Mouse (Mus musculus) MEL-GATA-1-ER (cell line): ENCODE results near the gene Cmtm3.
"Not testable (repeated sequence)": the region's sequence is repeated elsewhere in the genome, so short reads cannot be mapped to it uniquely, and the experiment has no call there.

ENCODE experiments used
- DNase-seq: peaks from one replicate; pipeline ENCODE4 v3.0.0-alpha.2; 2012; ENCODE audit warnings: low read depth; ENCODE audit errors: extremely low read depth

The Cmtm3 gene

DNA sequence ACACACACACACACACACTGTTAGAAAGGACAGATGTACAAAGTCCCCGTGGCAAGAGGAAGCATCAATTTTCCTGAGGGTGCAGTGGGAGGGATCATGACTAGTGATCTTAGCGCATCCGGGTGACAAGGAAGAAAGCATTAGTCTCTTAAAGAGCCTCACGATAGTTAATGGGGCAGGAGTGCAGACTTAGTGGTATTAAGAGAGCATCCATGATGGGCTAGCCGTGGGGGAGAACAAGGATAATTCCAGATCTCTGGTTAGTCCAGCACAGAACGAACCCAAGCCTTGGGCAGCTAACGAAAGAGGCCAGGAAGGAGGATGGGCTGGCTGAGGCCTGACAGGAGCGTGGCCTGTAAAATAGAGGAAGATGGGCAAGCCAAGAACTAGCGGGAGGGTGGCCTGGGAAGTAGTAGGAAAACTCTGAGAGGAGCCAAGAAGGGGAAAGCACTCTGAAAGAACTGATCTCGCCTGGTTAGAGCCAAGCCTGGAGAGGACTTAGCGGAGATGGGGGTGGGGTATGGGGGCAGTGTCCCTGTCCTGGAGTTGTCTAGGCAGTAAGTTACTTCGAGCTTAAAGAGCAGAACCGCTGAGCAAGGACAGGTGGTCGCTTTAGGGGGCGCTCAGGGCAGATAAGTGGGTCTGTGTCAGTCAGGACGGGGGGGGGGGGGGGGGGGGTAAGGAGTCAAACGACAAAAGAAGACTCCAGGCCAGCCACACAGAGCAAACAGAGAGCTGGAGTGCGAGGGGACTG is at the start of gene Cmtm3:
Cmtm3 (plus strand) TSS at position 182 of the 754 bp plus-strand sequence.
- DNase-seq = no peak

DNA sequence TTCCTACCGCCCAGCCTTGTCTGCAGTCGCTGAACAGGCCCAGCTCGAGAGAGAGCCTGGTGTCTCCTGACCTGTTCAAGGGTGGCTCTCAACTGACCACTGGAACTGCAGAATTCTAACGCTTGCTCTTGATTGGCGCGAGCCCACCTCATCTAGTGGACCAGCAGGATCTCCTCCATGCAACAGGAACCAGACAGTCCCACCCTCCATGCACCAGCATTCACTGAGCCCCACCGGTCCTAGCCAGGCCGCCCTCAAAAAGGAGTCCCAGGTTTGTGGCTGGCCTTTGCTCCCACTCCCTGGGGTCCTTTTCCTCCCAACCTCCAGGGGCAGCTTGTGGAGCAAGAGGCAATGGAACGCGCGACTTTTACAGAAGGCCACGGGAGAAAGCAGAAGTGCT is 46.1 kb upstream of the Cmtm3 start, which contains the start of gene Cmtm2a:
Cmtm2a (minus strand) TSS at position 101 of the 400 bp plus-strand sequence.
- DNase-seq = not testable (repeated sequence)

DNA sequence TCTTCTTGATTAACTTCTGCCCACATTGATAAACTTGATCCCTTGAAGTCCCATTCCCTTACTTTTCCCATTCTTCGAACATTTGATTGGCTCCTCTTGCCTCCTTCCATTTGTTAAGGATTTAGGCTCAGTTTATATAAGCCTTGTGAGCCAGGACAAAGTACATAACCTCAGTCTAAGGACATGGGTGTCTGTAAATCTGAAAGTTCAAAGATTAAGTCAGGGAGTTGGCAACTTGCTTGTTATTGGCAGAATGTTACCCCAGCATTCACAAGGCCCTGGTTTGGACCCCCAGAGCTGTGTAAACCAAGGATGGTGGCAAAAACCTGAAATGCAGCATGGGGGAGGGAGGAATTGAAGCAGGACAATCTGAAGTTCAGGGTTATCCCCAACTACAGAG is 44.8 kb upstream of the Cmtm3 start:
- DNase-seq = no peak

DNA sequence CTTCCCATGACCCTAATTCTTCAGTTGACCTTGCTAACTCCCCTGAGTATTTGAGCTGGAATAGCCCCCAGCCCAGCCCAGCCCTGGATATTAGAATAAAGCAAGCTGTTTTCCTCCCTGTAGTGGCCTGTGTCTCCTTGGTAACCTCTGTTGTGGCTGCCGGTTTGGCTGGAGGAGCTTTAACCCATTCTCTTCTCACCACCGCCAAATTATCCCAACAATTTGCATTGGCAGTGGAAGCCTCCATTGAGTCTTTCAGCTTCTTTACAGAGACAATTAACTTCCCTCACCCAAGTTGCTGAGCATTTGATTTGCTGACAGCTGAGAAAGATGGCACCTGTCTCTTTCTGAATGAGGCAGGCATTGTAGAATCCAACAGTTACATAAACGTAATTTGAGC is 37.6 kb upstream of the Cmtm3 start:
- DNase-seq = not testable (repeated sequence)

DNA sequence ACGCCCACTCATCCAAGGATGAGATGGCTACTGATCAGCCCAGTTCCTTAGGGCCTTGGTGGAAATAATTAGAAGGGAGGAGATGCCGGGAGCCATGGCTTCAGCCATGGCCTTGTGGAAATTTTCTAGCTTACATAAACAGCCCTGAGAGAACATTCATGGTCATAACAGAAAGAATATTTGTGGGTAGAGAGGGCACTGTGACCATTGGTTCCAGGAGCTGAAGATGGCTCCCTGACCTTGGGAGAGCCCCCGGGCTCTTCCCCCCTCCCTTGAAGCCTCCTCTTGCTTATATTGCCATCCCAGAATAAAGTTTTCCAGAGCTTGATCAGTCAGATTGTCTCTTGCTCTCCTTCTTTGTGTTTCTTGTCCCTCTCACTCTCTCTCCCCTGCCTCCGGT is 36.7 kb upstream of the Cmtm3 start:
- DNase-seq = not testable (repeated sequence)

DNA sequence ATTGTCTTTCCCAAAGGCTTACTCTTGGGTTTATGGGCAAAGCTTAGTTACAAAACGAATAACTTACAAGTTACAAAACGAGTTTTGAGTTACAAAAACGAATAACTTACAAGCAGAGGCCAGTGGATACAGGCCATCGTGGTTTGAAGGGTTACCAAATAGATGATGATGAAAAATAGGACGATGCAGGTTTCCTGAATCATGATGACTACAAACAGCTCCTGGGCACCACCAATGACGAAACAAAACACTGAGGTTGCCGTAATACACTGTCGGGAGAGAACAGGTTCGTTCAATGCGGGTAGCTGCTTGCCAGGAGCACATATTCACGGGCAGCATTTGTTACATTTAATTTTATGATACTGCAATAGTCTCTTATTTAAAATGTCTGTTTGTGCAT is 34.2 kb upstream of the Cmtm3 start:
- no peak for DNase-seq

DNA sequence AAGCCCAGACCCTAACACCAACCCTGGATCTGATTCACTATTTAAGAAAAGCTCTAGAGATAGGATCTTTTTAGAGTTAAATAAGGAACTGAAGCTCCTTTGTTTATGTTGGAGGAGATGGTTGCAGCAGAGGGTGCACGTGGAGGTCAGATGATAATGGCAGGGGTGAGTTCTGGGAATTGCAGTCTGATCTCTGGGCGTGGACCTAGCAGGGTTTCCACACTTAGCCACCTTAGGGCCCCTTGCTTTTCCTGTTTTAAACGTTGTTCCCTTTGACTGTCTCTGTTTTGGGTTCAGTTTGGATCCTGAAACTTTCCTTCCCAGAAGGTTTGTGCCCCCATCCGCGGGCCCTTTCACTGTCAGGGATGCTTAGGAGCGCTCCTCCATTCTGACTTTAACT is 30.9 kb upstream of the Cmtm3 start:
- not testable (repeated sequence) for DNase-seq

DNA sequence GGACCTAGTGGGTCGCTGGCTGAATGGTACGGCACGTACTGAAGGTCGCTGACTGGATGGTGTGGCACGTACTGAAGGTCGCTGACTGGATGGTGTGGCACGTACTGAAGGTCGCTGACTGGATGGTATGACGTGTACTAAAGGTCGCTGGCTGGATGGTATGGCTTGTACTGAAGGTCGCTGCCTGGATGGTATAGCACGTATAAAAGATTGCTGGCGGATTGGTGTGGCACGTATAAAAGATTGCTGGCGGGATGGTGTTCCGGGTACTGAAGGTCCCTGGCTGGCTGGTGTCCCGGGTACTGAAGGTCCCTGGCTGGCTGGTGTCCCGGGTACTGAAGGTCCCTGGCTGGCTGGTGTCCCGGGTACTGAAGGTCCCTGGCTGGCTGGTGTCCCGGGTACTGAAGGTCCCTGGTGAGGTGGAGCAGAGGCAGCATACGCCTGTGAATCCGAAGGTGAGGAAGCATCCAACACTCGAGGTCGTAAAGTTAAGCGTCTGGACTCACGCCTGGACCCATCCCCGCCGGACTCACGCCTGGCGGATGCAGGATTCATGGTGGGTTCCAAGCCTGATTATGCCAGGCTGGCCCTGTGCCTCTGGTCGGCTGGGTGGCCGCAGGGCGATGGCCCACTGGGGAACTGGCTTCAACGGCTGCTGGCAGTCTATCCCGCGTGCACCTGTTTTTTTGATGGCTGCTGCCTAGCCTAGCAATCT is 29.6 kb upstream of the Cmtm3 start, which contains the start of the genes Gm45711 and Cmtm1:
Gm45711 (minus strand) TSS at position 641 of the 715 bp plus-strand sequence.
Cmtm1 (minus strand) TSS at position 705 of the 715 bp plus-strand sequence.
- DNase-seq = not testable (repeated sequence)

DNA sequence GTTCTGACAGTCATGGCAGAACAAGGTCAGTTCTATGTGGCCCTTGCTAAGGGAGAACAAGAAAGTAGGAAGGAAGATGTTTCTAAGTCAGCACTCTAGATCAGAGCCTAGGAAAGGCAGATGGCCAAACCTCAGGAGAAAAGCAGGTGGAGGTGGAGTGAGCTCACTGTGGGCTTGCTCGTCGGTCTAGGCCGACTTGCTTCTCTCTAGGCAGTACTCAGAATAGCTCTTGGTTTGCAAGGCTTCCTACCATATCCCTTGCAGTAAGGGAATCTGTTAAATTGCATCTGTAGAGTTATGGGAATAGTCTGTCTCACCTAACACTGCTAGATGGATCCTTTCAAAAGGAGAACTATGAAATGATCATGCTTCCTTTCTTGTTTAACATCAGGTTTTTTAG is 27.2 kb upstream of the Cmtm3 start:
- not testable (repeated sequence) for DNase-seq

DNA sequence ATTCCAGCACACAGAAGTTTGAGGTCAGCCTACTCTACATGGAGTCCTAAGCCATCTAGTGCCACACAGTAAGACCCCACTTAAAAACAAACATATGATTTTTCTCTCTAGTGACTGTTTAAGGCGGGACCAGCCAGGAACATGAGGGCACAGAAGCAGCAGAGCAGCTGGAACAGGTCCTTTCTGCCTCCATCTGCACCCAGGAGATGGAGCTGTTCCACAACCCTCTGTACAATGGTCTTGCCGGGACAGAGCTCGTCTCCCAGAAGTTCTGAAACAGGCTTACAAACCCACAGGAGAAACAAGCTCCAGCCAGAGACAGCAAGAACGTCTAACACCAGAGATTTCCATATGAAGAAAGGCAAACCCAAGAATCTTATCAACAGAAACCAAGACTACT is 25.9 kb upstream of the Cmtm3 start:
- no peak for DNase-seq

DNA sequence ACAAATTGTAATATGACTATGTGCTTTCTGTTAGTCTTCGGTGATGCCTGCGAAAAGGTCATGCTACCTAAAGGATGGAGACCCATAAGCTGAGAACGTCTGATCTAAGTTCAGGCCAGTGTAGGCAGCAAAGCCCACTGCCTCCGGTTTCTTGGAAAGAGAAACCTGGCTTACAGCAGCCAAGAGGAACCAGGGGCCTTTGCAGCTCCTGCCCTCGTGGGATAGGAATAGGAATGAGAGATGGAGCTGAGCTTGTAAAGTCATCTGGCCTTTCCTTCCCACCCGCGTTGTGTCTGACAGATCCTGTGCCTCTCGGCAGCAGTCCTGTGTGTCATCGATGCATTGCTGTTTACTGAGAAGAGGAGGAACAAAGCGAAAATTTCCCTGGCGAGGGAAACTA is 17.9 kb upstream of the Cmtm3 start, which contains the start of gene Gm11020:
Gm11020 (plus strand) TSS at position 301 of the 400 bp plus-strand sequence.
- not testable (repeated sequence) for DNase-seq

DNA sequence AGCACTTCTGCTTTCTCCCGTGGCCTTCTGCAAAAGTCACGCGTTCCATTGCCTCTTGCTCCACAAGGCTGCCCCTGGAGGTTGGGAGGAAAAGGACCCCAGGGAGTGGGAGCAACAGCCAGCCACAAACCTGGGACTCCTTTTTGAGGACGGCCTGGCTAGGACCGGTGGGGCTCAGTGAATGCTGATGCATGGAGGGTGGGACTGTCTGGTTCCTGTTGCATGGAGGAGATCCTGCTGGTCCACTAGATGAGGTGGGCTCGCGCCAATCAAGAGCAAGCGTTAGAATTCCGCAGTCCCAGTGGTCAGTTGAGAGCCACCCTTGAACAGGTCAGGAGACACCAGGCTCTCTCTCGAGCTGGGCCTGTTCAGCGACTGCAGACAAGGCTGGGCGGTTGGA is 17.3 kb upstream of the Cmtm3 start, which contains the start of gene Cmtm2b:
Cmtm2b (plus strand) TSS at position 301 of the 400 bp plus-strand sequence.
- not testable (repeated sequence) for DNase-seq

DNA sequence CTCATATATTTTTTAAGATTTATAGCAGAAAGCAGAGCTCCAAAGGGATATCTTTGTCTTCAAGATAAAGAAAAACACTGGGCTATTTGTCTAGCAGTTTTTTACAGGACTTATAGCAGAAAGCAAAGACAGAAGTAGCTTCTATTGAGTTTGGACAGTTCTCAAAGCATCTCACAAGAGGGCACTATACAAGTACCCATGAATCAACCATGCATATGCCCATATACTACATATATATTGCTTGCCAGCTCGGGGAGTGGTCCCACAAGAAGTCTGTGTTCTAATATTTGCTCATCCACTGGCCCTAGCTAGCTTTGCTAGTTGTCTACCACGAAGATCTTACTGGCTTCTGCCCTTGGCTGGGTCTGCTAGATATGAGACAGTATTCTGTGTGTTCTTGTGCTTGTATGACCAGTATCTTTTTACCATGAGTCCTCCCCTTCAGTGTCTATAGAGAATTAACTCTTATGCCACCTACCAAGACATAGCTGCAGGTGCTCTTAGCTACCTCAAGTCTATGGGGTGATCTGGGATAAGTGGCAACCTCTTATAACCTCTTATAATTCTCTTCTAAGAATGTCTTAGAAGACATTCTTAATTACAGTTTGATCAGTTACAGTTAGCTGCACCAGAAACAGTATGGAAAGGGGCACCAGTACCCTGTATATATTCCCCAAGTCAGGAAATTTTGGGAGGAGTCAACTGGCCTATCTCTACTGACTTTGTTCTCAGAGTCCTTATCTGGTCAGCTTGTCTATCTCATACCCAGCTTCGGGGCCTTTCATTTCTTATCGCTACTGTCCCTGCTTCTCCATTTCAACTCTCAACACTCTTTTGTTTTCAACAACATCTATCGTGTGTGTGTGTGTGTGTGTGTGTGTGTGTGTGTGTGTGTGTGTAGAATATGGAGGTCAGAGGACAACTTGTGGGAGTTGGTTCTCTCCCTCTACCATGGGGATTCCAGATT is 6.3 kb upstream of the Cmtm3 start:
- no peak for DNase-seq

DNA sequence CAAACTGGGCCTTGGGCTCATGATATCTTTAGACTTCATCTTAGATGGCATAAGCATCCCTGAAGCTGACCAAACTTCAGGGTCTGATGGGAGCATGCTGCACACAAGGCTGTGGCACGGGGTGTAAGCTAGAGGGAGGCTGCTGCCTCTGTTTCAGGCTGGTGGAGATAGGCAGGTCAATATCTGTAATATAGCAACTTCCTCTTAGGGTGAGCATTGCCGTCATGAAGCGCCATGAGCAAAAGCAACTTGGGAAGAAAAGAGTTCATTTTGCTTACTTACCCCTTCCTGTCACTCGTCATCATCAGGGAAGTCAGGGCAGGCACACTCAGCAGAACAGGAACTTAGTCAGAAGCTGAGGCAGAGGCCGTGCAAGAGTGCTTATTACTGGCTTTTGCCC is 5.4 kb upstream of the Cmtm3 start:
- DNase-seq = peak; percentile 74

DNA sequence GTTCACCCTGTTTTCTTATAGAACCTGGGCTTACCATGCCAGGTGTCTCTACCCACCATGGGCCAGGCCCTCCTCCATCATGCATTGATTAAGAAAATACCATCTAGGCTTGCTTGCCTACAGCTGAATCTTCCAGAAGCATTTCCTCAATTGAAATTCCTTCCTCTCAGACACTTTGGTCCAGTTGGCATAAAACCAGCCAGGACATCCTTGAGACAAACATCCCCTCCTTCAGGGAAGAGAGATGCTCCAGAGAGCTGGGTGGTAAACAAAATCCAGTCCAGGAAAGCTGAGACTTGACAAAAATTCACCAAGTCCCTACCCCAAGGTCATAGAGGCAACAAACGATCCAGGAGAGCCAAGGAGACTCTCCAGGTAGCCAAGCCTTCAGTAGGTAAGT is 5.0 kb upstream of the Cmtm3 start:
- DNase-seq = no peak

DNA sequence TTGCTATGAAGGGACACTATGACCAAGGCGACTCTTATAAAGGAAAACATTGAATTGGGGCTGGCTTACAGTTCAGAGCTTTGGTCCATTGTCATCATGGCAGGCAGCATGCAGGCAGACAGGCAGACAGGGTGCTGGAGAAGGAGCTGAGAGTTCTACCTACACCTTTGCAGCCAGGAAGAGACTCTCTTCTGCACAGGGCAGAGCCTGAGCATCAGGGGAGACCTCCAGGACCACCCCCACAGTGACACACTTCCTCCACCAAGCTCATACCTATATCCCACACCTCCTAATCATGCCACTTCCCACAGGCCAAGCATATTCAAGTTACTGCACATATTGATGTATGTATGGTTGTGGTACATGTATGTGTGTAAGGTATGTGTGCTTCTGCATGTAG is 2.4 kb upstream of the Cmtm3 start:
- DNase-seq = no peak

DNA sequence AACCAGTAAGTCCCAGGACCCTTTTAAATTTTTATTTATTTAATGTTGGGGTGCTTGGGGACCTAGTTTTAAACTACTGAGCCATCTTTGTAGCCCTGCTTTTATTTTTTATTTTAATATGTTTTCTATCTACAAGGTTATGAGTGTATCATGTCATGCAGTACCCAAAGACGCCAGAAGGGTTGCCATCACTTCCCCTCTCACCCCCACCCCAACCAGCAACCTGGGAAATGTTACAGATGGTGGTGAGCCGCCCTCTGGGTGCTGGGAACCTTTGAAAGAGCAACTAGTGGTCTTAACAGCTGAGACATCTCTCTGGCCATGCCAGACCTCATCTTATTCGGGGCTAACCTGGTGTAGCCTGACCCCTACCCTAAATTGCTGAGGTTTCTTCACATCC is 1.3 kb upstream of the Cmtm3 start:
- DNase-seq = no peak

DNA sequence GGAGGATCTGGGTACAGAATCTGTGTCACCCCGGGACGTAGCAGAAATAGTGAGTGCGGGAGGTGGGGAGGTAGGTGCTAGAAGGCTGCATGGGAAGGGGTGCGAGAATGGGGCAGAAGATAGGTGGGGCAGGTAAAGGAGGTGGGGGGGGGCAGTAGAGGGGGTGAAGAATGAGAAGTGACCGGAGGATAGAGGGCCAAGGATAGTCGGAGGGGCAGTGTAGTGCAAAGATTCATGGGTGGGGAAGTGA is 698 bp downstream of the Cmtm3 start:
- DNase-seq = no peak

DNA sequence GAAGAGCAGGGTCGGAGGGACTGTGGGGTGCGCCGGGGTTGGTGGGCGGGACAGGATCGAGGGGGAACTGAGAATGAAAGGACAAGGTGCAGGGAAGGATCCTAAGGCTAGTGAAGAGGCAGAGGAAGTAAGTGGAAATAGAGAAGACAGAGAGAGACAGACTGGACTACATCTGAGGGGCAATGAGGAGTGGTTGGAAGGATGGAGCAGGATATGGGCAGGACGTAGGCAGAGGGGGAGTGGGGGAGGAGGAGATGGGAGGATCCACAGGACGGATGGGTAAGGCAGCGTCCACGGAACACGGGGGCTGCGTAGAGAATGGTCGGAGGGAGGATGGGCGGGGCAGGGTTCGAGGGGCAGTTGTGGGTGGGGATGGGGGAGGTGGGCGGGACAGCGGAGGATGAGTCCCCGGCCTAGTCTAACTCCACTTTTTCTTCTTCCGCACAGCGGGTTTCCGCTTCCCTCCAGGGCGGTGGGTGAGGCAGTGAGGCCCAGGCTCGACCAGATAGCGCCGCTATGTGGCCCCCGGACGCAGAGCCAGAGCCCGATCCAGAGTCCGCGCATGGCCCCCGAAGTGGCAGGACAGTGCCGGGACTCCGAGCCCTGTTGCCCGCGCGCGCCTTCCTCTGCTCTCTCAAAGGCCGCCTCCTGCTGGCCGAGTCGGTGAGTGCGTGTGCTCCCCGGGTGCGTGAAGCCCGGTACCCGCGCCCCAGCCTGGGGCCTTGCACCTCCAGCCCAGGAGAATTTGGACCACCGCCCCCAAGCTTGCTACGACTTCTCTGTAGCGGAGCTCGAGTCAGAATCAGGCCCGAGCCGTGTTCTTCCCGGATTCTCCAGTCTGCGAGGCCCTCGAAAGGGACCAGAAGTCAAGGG is 1.3 kb downstream of the Cmtm3 start:
- DNase-seq = no peak

DNA sequence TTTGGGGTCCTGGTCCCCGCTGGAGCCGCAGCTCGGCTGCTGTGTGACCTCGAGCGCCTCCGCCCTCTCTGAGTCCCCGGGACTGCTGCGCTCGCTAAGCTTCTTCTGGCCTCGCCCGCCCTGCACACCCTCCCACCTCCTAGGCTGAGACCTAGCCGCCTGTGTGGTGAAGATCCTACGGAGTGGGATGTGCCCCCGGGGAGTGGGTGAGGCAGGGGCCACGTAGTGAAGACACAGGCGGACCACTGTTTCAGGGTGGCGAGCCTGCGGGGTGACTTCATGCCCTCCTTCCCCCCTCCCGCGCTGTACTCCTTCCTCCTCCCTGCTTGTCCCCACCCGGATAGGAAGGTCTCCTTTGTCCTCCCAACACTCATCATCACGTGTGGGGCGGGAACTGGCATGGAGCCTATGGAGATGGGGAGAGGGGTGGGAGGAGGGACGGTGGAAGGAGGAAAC is 1.9 kb downstream of the Cmtm3 start:
- peak; percentile 79 for DNase-seq
